Mouse (Mus musculus) forebrain, embryonic 14.5 days (tissue): ENCODE measurements around the gene Inha. TPM values are rescaled to one million over a fixed set of nuclear protein-coding genes. Genes with fewer than 3 reads are reported as not detected.

Experiments used
- ATAC-seq: fragments of 200-750 bp; cut with Nextera tagmentation; 2 replicates; pipeline ENCODE4 v1.8.0; 2017; ENCODE audit warnings: mild to moderate bottlenecking, moderate library complexity
- DNase-seq: peaks from one replicate; pipeline ENCODE4 v3.0.0-alpha.2; 2015; ENCODE audit warnings: low spot score
- H3K27ac ChIP-seq: fragments of 300-500 bp; sonication (generic); 2 replicates; pipeline ENCODE4 v1.5.1; 2014; ENCODE audit warnings: low read depth, mild to moderate bottlenecking, control low read depth, low read length, moderate library complexity
- H3K27me3 ChIP-seq: fragments of 300-500 bp; sonication (generic); replicated peaks from 2 replicates; pipeline ENCODE4 v1.6.1; 2014; ENCODE audit warnings: low read length, control low read depth, mixed read lengths; ENCODE audit not compliant: control insufficient read depth, insufficient read depth
- H3K36me3 ChIP-seq: fragments of 300-500 bp; sonication (generic); 2 replicates; pipeline ENCODE4 v1.6.1; 2014; ENCODE audit warnings: low read length, control low read depth; ENCODE audit not compliant: control insufficient read depth, insufficient read depth
- H3K4me1 ChIP-seq: fragments of 300-500 bp; sonication (generic); 2 replicates; pipeline ENCODE4 v1.6.1; 2014; ENCODE audit warnings: antibody characterized with exemption, low read length, control low read depth; ENCODE audit not compliant: control insufficient read depth, insufficient read depth
- H3K4me2 ChIP-seq: fragments of 300-500 bp; sonication (generic); 2 replicates; pipeline ENCODE4 v1.6.1; 2014; ENCODE audit warnings: mild to moderate bottlenecking, control low read depth, low read length
- H3K4me3 ChIP-seq: fragments of 300-500 bp; sonication (generic); 2 replicates; pipeline ENCODE4 v1.5.1; 2014; ENCODE audit warnings: low read depth, low read length, control low read depth
- H3K9ac ChIP-seq: fragments of 300-500 bp; sonication (generic); 2 replicates; pipeline ENCODE4 v1.6.1; 2014; ENCODE audit warnings: mild to moderate bottlenecking, low read length, control low read depth, moderate library complexity
- H3K9me3 ChIP-seq: fragments of 300-500 bp; sonication (generic); replicated peaks from 2 replicates; pipeline ENCODE4 v1.6.1; 2016; ENCODE audit warnings: low read length, control low read depth, mixed read lengths; ENCODE audit not compliant: control insufficient read depth
- whole genome bisulfite sequencing: fragments of 180-500 bp; shearing (Covaris S2); extraction: QIAGEN DNeasy Blood & Tissue Kit; methylation state at CpG from one replicate; pipeline ENCODE4 v1.1.7; 2014; 5-methylcytosine and 5-hydroxymethylcytosine counted together
- polyA plus RNA-seq: library from polyadenylated mRNA; unstranded; fragments of >200 nt; fragmentation: Nextera tagmentation; extraction: Ambion mirVana; gene quantifications from 2 replicates; pipeline ENCODE4 v1.2.1, GENCODE M21; 2014

The Inha gene
- polyA plus RNA-seq = 4.9 and 6.3 TPM in 2 replicates

DNA sequence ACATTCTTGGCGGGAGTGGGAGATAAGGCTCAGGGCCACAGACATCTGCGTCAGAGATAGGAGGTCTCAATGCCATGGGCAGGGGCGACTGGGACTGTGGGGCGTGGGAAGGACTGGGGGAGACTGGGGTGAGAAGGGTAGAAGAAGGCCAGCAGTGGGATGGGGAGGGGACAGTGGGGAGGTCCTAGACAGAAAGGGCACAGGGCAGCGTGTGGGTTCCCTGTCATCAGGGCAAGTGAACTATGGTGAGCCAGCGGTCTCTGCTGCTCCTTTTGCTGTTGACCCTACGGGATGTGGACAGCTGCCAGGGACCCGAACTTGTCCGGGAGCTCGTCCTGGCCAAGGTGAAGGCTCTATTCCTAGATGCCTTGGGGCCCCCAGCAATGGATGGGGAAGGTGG lies at the start of gene Inha:
Gene Inha (plus strand): TSS at position 72 of the 400 bp plus-strand sequence.
- Histone ChIP-seq H3K9ac (peak within 1 kb of the TSS; percentile 97), H3K36me3 (peaks cover 6% of the 10 kb centered on the region), H3K4me3 (peak within 1 kb of the TSS; percentile 86), H3K4me2 (peak within 1 kb of the TSS; percentile 76), H3K9me3 (no peaks in the 10 kb centered on the region), H3K27me3 (0 out of 2 replicates have a peak, but pooled peaks cover 4% of the 10 kb centered on the region), H3K27ac (peak within 1 kb of the TSS; percentile 79), H3K4me1 (peaks cover 9% of the 10 kb centered on the region)
- ATAC-seq = no peak
- no peak for DNase-seq
- WGBS = 83% methylated on average over 10 of the region's 10 CpGs

- peak; percentile 23; the same call in 1 of the 2 replicates for ATAC-seq
- Histone ChIP-seq H3K9ac (no peak overlapping the region), H3K4me1 (peaks cover 18% of the 10 kb centered on the region), H3K27ac (no peak overlapping the region), H3K27me3 (peaks cover 7% of the 10 kb centered on the region), H3K9me3 (no peaks in the 10 kb centered on the region), H3K4me2 (peak overlapping the region; percentile 53; the same call in 1 of the 2 replicates), H3K4me3 (no peak overlapping the region), H3K36me3 (no peaks in the 10 kb centered on the region)
- 4% methylated on average over 7 of the region's 10 CpGs for WGBS
- no peak for DNase-seq
Observed at GRCm38 (mm10) chr1:75457710-75458024, 49.2 kb upstream of the Inha start.

DNA sequence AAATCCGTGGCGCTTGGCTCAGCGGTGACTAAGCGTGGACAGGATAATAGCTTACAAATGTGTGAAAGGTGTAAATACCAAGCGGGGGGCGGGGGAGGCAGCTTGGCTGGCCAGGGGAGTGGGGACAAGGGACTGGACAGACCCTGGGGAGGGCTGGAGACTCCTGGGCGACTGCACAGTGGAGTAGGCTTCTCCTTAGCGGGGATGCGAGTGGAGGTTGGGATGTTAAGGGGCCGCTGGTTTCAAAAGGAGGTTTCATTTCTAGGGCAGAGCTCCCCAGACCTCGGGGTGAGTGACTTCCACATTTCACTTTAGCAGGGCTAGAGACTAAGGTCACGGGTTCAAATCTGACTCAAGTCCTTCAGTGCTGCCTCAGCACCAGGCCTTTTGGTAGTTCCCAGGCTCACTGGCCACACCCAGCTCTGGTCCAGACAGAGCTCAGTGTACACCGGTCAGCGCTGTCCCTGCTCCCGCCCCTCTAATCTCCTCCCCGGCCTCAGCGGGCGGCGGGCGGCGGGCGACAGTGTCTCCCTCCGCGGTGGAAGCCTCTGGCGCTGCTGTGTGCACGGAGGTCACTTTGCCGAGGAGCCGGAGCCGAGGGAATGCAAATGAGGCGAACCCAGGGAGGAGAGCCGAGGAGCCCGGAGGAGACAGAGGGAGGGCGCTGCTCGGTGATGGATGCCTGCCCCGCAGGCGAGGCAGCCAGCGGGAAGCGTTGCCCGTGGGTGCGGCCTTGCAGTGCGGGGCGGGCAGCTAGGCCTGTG lies 48.7 kb upstream of the Inha start:
- DNase-seq = no peak
- Histone ChIP-seq H3K27ac (0 out of 2 replicates have a peak overlapping the region, but pooled peaks have one; percentile 58), H3K4me2 (peak overlapping the region; percentile 53), H3K36me3 (no peaks in the 10 kb centered on the region), H3K27me3 (peaks cover 7% of the 10 kb centered on the region), H3K9me3 (no peaks in the 10 kb centered on the region), H3K9ac (peak overlapping the region; percentile 55), H3K4me3 (peak overlapping the region; percentile 22), H3K4me1 (peaks cover 18% of the 10 kb centered on the region)
- peak; percentile 60 for ATAC-seq
- 4% methylated on average over 39 of the region's 42 CpGs for WGBS

GRCm38 (mm10) chr1:75458789-75459684 lies 47.8 kb upstream of the Inha start:
- 17% methylated on average over 23 of the region's 23 CpGs for WGBS
- H3K4me2 ChIP-seq = peak overlapping the region; percentile 53
- ATAC-seq (no peak), DNase-seq (no peak)
- peak overlapping the region; percentile 22; the same call in 1 of the 2 replicates for H3K4me3 ChIP-seq
- H3K9ac ChIP-seq = peak overlapping the region; percentile 55
- H3K27me3 ChIP-seq = peaks cover 7% of the 10 kb centered on the region
- no peak overlapping the region for H3K27ac ChIP-seq
- H3K36me3 ChIP-seq = no peaks in the 10 kb centered on the region
- H3K4me1 ChIP-seq = peaks cover 18% of the 10 kb centered on the region
- no peaks in the 10 kb centered on the region for H3K9me3 ChIP-seq

- Histone ChIP-seq H3K9ac (no peak overlapping the region), H3K4me3 (no peak overlapping the region), H3K4me1 (peaks cover 18% of the 10 kb centered on the region), H3K36me3 (no peaks in the 10 kb centered on the region), H3K27ac (no peak overlapping the region), H3K4me2 (no peak overlapping the region), H3K9me3 (no peaks in the 10 kb centered on the region), H3K27me3 (peaks cover 7% of the 10 kb centered on the region)
- 63% methylated on average over 7 of the region's 7 CpGs for WGBS
- no peak for ATAC-seq
- no peak for DNase-seq
Observed at GRCm38 (mm10) chr1:75460297-75460696, 46.6 kb upstream of the Inha start.

DNA sequence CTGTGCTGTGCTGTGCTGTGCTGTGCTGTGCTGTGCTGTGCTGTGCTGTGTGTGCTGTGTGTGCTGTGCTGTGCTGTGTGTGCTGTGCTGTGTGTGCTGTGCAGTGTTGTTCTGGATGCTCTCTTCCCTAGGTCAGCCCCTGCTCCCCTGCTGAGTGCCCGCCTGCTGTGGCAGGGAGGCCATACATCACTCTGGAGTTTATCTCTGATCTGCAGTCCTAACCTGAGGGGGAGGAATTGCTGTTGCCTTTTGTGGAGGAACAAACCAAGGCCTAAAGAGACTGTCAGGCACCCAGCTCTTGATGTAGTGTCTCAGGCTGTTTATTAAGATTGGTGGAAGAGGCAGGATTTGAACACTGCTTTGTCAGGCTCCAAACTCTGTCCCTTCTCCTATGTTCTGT lies 44.2 kb upstream of the Inha start:
- H3K4me3 ChIP-seq = no peak overlapping the region
- 29% methylated on average over 1 of the region's 1 CpGs for WGBS
- H3K4me2 ChIP-seq = no peak overlapping the region
- H3K27ac ChIP-seq = no peak overlapping the region
- H3K36me3 ChIP-seq = no peaks in the 10 kb centered on the region
- ATAC-seq (no peak), DNase-seq (no peak)
- H3K9ac ChIP-seq = no peak overlapping the region
- peaks cover 7% of the 10 kb centered on the region for H3K27me3 ChIP-seq
- peaks cover 9% of the 10 kb centered on the region; the same call in 1 of the 2 replicates for H3K4me1 ChIP-seq
- no peaks in the 10 kb centered on the region for H3K9me3 ChIP-seq

DNA sequence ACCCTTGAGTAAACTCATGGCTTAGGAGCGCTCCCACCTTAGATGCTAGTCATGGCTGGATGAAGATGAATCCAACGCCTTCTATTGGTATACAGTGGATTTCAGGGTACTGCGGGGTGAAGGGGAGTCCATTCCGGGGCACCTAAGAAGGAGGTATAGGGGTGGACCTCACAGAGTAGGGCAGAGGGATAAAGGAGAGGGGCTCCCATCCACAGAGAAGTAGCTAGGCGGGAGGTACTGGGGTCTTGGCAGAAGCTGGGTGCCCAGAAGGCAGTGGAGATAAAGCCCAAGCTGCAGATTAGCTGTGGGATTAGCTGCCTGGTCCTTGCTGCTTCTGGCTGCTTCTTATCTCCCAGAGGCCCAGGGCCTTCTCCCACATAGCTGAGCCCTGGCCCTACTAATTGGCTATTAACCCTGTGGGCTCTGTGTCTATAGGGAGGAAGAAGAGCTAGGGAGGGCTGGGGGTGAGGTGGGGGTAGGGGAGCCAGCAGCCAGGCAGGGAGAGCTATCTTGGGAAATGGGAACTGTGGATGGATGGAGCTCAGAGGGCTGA lies 43.1 kb upstream of the Inha start:
- Histone ChIP-seq H3K9me3 (no peaks in the 10 kb centered on the region), H3K4me1 (peaks cover 3% of the 10 kb centered on the region; the same call in 1 of the 2 replicates), H3K36me3 (no peaks in the 10 kb centered on the region), H3K27me3 (no peaks in the 10 kb centered on the region), H3K27ac (no peak overlapping the region; the same call in 1 of the 2 replicates), H3K4me3 (no peak overlapping the region), H3K4me2 (no peak overlapping the region), H3K9ac (0 out of 2 replicates have a peak overlapping the region, but pooled peaks have one; percentile 13)
- 63% methylated on average over 5 of the region's 5 CpGs for WGBS
- DNase-seq (no peak), ATAC-seq (no peak)

GRCm38 (mm10) chr1:75467215-75467927 lies 39.5 kb upstream of the Inha start:
- H3K27me3 ChIP-seq = no peaks in the 10 kb centered on the region
- H3K9me3 ChIP-seq = no peaks in the 10 kb centered on the region
- no peak overlapping the region for H3K9ac ChIP-seq
- 0 out of 2 replicates have a peak, but pooled peaks cover 3% of the 10 kb centered on the region for H3K4me1 ChIP-seq
- WGBS = 6% methylated on average over 14 of the region's 14 CpGs
- H3K4me2 ChIP-seq = peak overlapping the region; percentile 14; the same call in 1 of the 2 replicates
- H3K36me3 ChIP-seq = peaks cover 5% of the 10 kb centered on the region
- DNase-seq = peak; percentile 91
- H3K4me3 ChIP-seq = no peak overlapping the region
- peak; percentile 79 for ATAC-seq
- no peak overlapping the region for H3K27ac ChIP-seq
